Mouse (Mus musculus) E14TG2a.4 (cell line): ENCODE results near the gene 1700011M02Rik.

Source experiments
- H3K27me3 ChIP-seq: 2 replicates; pipeline ENCODE4 v1.6.1; 2014; ENCODE audit warnings: low read length, control low read depth; ENCODE audit not compliant: insufficient read depth
- H3K36me3 ChIP-seq: 2 replicates; pipeline ENCODE4 v1.6.1; 2014; ENCODE audit warnings: low read length, control low read depth; ENCODE audit not compliant: insufficient read depth
- H3K4me1 ChIP-seq: replicated peaks from 2 replicates; pipeline ENCODE4 v1.6.1; 2014; ENCODE audit warnings: low read depth, low read length, control low read depth
- H3K4me3 ChIP-seq: replicated peaks from 2 replicates; pipeline ENCODE4 v1.5.1; 2014; ENCODE audit warnings: mild to moderate bottlenecking, low read length
- H3K9me3 ChIP-seq: 2 replicates; pipeline ENCODE4 v1.6.1; 2014; ENCODE audit warnings: low read length, control low read depth
- CTCF ChIP-seq: conservative IDR thresholded peaks from 2 replicates; pipeline ENCODE4 v1.5.1; 2014; ENCODE audit warnings: low read length
- POU5F1 ChIP-seq: IDR thresholded peaks from 2 replicates; pipeline ENCODE4 v1.6.1; 2014; ENCODE audit warnings: low read length, borderline replicate concordance

The 1700011M02Rik gene

GRCm38 (mm10) chrX:102958917-102959316 is 50.2 kb downstream of the 1700011M02Rik start:
- H3K4me3 ChIP-seq: no peak overlapping the region
- no peak for TF ChIP-seq POU5F1
- TF ChIP-seq CTCF: peak; percentile 34
- H3K27me3 ChIP-seq: peaks cover 3% of the 10 kb centered on the region; the same call in 1 of the 2 replicates
- no peaks in the 10 kb centered on the region for H3K36me3 ChIP-seq
- no peaks in the 10 kb centered on the region for H3K4me1 ChIP-seq
- no peaks in the 10 kb centered on the region for H3K9me3 ChIP-seq
